Mouse (Mus musculus) testis, adult 2 months (tissue): ENCODE measurements around the gene Ip6k3.

Experiments
- CTCF ChIP-seq: fragments of 200-500 bp; IDR thresholded peaks from 2 replicates; pipeline ENCODE4 v1.5.1; 2012; ENCODE audit warnings: low read depth, mild to moderate bottlenecking, inconsistent platforms, low read length, moderate library complexity; ENCODE audit not compliant: control insufficient read depth, insufficient read depth, insufficient replicate concordance
- POLR2A ChIP-seq: fragments of 200-500 bp; IDR thresholded peaks from 2 replicates; pipeline ENCODE4 v1.6.1; 2012; ENCODE audit warnings: low read depth, mild to moderate bottlenecking, inconsistent platforms, low read length, moderate library complexity; ENCODE audit not compliant: control insufficient read depth

GRCm38 (mm10) chr17:27152976-27153723, 14.4 kb downstream of the Ip6k3 start:
- TF ChIP-seq CTCF, result no peak
- TF ChIP-seq POLR2A, result no peak
